Mouse (Mus musculus) neutrophil, adult 83 days (primary cell): ENCODE data around the gene Pnrc1. TPM values are rescaled to one million over a fixed set of nuclear protein-coding genes. Genes with fewer than 3 reads are reported as not detected.

ENCODE experiments used
- total RNA-seq, 2 experiments: library from RNA; stranded (reverse); gene quantifications; one replicate each; pipeline ENCODE4 v1.2.4; 2023

Gene Pnrc1
- total RNA-seq, result 100 to 1,000 TPM; 354 to 365 TPM

GRCm38 (mm10) chr4:33290002-33290401, at the start of gene Pnrc1:
Pnrc1 (minus strand) TSS chr4:33290163.

DNA sequence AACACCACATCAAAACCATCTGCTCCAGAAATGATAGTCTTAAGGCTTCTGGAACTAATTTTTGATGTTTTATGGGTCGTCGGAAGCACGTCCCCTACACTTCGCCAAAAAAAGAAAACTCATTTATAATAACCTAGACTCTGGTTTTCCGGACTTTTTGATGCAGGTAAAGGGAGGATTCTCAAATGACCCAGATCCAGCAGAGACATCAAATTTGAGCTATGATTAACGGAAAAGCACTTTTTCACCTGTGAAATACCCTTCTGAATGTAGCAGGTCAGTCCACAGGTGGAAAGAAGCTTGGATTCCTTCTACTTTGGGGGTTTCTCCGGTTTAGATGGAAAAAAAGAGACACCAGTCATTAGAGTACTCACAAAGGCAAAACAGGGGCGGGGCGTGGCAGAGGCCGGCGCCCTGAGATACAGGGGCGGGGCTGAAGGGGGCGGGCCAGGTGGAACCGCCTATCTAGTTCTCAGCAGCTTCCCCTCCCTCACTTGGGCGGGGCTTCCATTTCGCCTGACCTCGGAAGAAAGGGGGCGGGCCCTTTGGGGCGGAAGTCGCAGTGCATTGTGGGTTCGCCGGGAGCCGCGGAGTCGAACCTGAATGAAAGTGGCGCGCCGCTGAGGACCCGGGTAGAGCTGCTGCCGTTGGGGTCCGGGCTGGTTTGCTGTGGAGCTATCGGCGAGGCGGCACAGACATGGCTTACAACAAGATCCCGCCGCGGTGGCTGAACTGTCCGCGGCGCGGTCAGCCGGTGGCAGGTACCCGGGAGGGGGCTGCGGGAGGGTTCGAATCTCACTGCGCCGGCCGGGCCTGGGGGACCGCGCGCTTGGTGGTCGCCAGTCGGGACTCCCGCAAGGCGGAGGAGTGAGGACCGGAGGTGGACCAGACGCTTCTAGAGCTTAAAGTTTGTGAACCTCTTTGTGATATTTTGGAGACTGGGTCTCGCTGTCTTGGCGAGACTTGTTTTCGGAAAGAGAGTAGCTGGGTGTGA, 20.1 kb upstream of the Pnrc1 start, which contains the start of gene Rngtt:
TSS of gene Rngtt (plus strand) at position 548 of the 994 bp plus-strand sequence.

DNA sequence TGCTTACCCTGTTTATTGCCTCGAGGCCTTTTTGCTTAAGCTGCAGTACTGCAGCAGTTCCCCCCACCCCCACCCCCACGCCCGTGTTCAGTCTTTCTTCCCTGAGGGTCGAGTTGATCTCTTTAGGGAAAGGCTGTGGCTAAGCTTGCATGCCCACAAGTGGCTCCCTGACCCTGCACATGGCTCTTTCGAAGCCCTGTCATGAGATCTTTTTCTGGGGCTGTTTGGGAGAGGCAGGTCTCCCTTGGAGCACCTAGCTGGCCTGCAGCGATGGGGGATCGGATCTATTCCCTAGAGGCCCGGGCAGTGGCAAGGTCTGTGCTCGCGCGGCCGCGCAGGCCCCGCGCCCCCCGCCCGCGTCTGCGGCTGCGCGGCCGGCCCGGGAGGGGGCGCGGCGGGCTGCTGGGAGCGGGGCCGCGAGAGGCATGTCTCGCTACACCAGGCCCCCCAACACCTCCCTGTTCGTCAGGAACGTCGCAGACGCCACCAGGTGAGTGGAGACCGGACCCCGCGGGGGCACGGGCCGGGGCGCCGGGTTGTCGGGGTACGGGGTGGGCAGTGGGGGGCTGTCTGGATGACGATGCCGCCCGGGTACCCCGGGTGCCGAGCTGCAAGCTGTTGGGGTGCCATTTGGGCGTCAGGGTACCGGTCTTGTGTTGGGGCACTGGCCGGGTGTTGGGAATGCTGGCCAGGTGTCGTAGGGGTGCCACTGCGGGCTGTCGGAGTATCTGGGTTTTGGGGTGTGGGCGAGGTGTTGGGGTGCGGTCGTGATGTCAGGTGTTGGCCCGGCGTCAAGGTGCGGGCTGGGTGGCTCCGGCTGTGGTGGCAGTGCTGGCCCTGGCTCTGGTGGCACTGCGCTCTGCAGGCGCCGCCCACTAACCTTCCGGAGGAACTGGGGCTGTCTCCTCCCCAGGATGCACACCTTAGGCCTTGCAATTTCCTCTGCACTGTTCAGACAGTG, 80.8 kb downstream of the Pnrc1 start, which contains the start of gene Srsf12:
TSS of gene Srsf12 (plus strand) at position 111 of the 961 bp plus-strand sequence.

Other genes starting within 250 kb of the Pnrc1 start
- under 1 TPM in 1 of 2 experiments, not detected in 1; 0.40 TPM for gene Gabrr2, start 227.2 kb downstream of the Pnrc1 start, total RNA-seq
- gene Gabrr1, start 157.6 kb downstream of the Pnrc1 start, total RNA-seq, result not detected
- gene Pm20d2, start 100.4 kb downstream of the Pnrc1 start, total RNA-seq, result not detected
- not detected for gene Srsf12, start 81.2 kb downstream of the Pnrc1 start, total RNA-seq
- gene Rngtt, start 20.1 kb upstream of the Pnrc1 start, total RNA-seq, result 10 to 100 TPM; 19.5 to 20.9 TPM